Mouse (Mus musculus) forebrain, embryonic 12.5 days (tissue): ENCODE measurements around the gene Lpp. TPM values are rescaled to one million over a fixed set of nuclear protein-coding genes. Genes with fewer than 3 reads are reported as not detected.

Experiments
- ATAC-seq: fragments of 200-750 bp; cut with Nextera tagmentation; 2 replicates; pipeline ENCODE4 v1.8.0; 2017; ENCODE audit warnings: moderate TSS enrichment; ENCODE audit not compliant: low FRiP score
- H3K27ac ChIP-seq: fragments of 300-500 bp; sonication (generic); 2 replicates; pipeline ENCODE4 v1.5.1; 2016; ENCODE audit warnings: mild to moderate bottlenecking
- H3K27me3 ChIP-seq: fragments of 300-500 bp; sonication (generic); 2 replicates; pipeline ENCODE4 v1.6.1; 2016; ENCODE audit warnings: mild to moderate bottlenecking
- H3K36me3 ChIP-seq: fragments of 300-500 bp; sonication (generic); replicated peaks from 2 replicates; pipeline ENCODE4 v1.6.1; 2016; ENCODE audit warnings: mild to moderate bottlenecking
- H3K4me1 ChIP-seq: fragments of 300-500 bp; sonication (generic); 2 replicates; pipeline ENCODE4 v1.6.1; 2016
- H3K4me2 ChIP-seq: fragments of 300-500 bp; sonication (generic); 2 replicates; pipeline ENCODE4 v1.6.1; 2016; ENCODE audit warnings: mild to moderate bottlenecking, moderate library complexity
- H3K4me3 ChIP-seq: fragments of 300-500 bp; sonication (generic); replicated peaks from 2 replicates; pipeline ENCODE4 v1.5.1; 2016; ENCODE audit warnings: mild to moderate bottlenecking
- H3K9ac ChIP-seq: fragments of 300-500 bp; sonication (generic); 2 replicates; pipeline ENCODE4 v1.6.1; 2016; ENCODE audit warnings: mild to moderate bottlenecking
- H3K9me3 ChIP-seq: fragments of 300-500 bp; sonication (generic); 2 replicates; pipeline ENCODE4 v1.6.1; 2016
- WGBS: fragments of 180-500 bp; shearing (Covaris S2); methylation state at CpG from one replicate; pipeline ENCODE4 v1.1.7; 2016; 5-methylcytosine and 5-hydroxymethylcytosine counted together
- polyA plus RNA-seq: library from polyadenylated mRNA; unstranded; fragments of >200 nt; fragmentation: Nextera tagmentation; extraction: Ambion mirVana; gene quantifications from 2 replicates; pipeline ENCODE4 v1.2.1, GENCODE M21; 2016

Gene Lpp
- polyA plus RNA-seq, 1 experiment from 2014 or later: 18.1 TPM

- 88% methylated on average over 8 of the region's 8 CpGs for WGBS
- Histone ChIP-seq H3K27me3 (no peaks in the 10 kb centered on the region), H3K9me3 (peaks cover 12% of the 10 kb centered on the region; the same call in 1 of the 2 replicates), H3K4me1 (no peaks in the 10 kb centered on the region), H3K4me3 (no peak overlapping the region), H3K27ac (no peak overlapping the region), H3K4me2 (no peak overlapping the region), H3K9ac (no peak overlapping the region), H3K36me3 (no peaks in the 10 kb centered on the region; the same call in 1 of the 2 replicates)
- ATAC-seq: no peak
Observed at GRCm38 (mm10) chr16:24403733-24404380, 10.6 kb downstream of the Lpp start.

- Histone ChIP-seq H3K9ac (no peak overlapping the region), H3K4me1 (no peaks in the 10 kb centered on the region), H3K27me3 (no peaks in the 10 kb centered on the region), H3K4me2 (no peak overlapping the region), H3K27ac (no peak overlapping the region), H3K36me3 (no peaks in the 10 kb centered on the region; the same call in 1 of the 2 replicates), H3K4me3 (no peak overlapping the region), H3K9me3 (peaks cover 12% of the 10 kb centered on the region; the same call in 1 of the 2 replicates)
- ATAC-seq: no peak
- 94% methylated on average over 2 of the region's 2 CpGs for WGBS
Observed at GRCm38 (mm10) chr16:24406521-24406920, 13.2 kb downstream of the Lpp start.

- no peaks in the 10 kb centered on the region for H3K27me3 ChIP-seq
- ATAC-seq: no peak
- H3K36me3 ChIP-seq: no peaks in the 10 kb centered on the region
- no peak overlapping the region for H3K9ac ChIP-seq
- no peak overlapping the region for H3K4me2 ChIP-seq
- no peak overlapping the region for H3K4me3 ChIP-seq
- 90% methylated on average over 6 of the region's 6 CpGs for WGBS
- no peak overlapping the region for H3K27ac ChIP-seq
- peaks cover 7% of the 10 kb centered on the region; the same call in 1 of the 2 replicates for H3K9me3 ChIP-seq
- no peaks in the 10 kb centered on the region for H3K4me1 ChIP-seq
Observed at GRCm38 (mm10) chr16:24411281-24411680, 18.0 kb downstream of the Lpp start.

- H3K27ac ChIP-seq: no peak overlapping the region
- no peaks in the 10 kb centered on the region for H3K27me3 ChIP-seq
- H3K4me2 ChIP-seq: no peak overlapping the region
- H3K4me1 ChIP-seq: no peaks in the 10 kb centered on the region
- H3K36me3 ChIP-seq: no peaks in the 10 kb centered on the region
- 90% methylated on average over 5 of the region's 5 CpGs for WGBS
- no peak for ATAC-seq
- no peak overlapping the region for H3K9ac ChIP-seq
- H3K4me3 ChIP-seq: no peak overlapping the region
- no peaks in the 10 kb centered on the region for H3K9me3 ChIP-seq
Observed at GRCm38 (mm10) chr16:24412193-24412592, 18.9 kb downstream of the Lpp start.

GRCm38 (mm10) chr16:24413059-24413458 lies 19.8 kb downstream of the Lpp start:
- WGBS: 79% methylated on average over 4 of the region's 4 CpGs
- Histone ChIP-seq H3K9ac (no peak overlapping the region), H3K27me3 (no peaks in the 10 kb centered on the region), H3K9me3 (no peaks in the 10 kb centered on the region), H3K27ac (no peak overlapping the region), H3K4me1 (no peaks in the 10 kb centered on the region), H3K36me3 (no peaks in the 10 kb centered on the region), H3K4me3 (no peak overlapping the region), H3K4me2 (no peak overlapping the region)
- no peak for ATAC-seq

- H3K36me3 ChIP-seq: no peaks in the 10 kb centered on the region
- ATAC-seq: no peak
- peaks cover 15% of the 10 kb centered on the region for H3K4me1 ChIP-seq
- H3K9me3 ChIP-seq: no peaks in the 10 kb centered on the region
- H3K9ac ChIP-seq: no peak overlapping the region
- 75% methylated on average over 4 of the region's 4 CpGs for WGBS
- H3K27ac ChIP-seq: no peak overlapping the region
- no peaks in the 10 kb centered on the region for H3K27me3 ChIP-seq
- H3K4me2 ChIP-seq: no peak overlapping the region
- H3K4me3 ChIP-seq: no peak overlapping the region
Observed at GRCm38 (mm10) chr16:24418022-24418421, 24.7 kb downstream of the Lpp start.

GRCm38 (mm10) chr16:24420603-24421120 lies 27.4 kb downstream of the Lpp start:
- Histone ChIP-seq H3K4me2 (no peak overlapping the region), H3K4me1 (peaks cover 23% of the 10 kb centered on the region), H3K36me3 (no peaks in the 10 kb centered on the region), H3K27ac (no peak overlapping the region), H3K27me3 (no peaks in the 10 kb centered on the region), H3K9me3 (no peaks in the 10 kb centered on the region), H3K9ac (no peak overlapping the region), H3K4me3 (no peak overlapping the region)
- no peak for ATAC-seq
- WGBS: 82% methylated on average over 5 of the region's 5 CpGs

- WGBS: 59% methylated on average over 4 of the region's 4 CpGs
- H3K27me3 ChIP-seq: no peaks in the 10 kb centered on the region
- no peak overlapping the region for H3K27ac ChIP-seq
- no peak overlapping the region for H3K4me2 ChIP-seq
- no peaks in the 10 kb centered on the region for H3K36me3 ChIP-seq
- peak; percentile 61 for ATAC-seq
- no peaks in the 10 kb centered on the region for H3K9me3 ChIP-seq
- H3K4me3 ChIP-seq: no peak overlapping the region
- no peak overlapping the region for H3K9ac ChIP-seq
- peaks cover 23% of the 10 kb centered on the region for H3K4me1 ChIP-seq
Observed at GRCm38 (mm10) chr16:24421687-24422418, 28.5 kb downstream of the Lpp start.

- peak; percentile 33; the same call in 1 of the 2 replicates for ATAC-seq
- H3K9ac ChIP-seq: no peak overlapping the region
- no peaks in the 10 kb centered on the region for H3K9me3 ChIP-seq
- H3K4me3 ChIP-seq: no peak overlapping the region
- H3K4me2 ChIP-seq: no peak overlapping the region
- 43% methylated on average over 4 of the region's 4 CpGs for WGBS
- H3K4me1 ChIP-seq: peaks cover 23% of the 10 kb centered on the region
- no peak overlapping the region for H3K27ac ChIP-seq
- H3K36me3 ChIP-seq: no peaks in the 10 kb centered on the region
- no peaks in the 10 kb centered on the region for H3K27me3 ChIP-seq
Observed at GRCm38 (mm10) chr16:24423196-24423595, 29.9 kb downstream of the Lpp start.

GRCm38 (mm10) chr16:24423751-24424150 lies 30.4 kb downstream of the Lpp start:
- Histone ChIP-seq H3K4me2 (no peak overlapping the region), H3K4me3 (no peak overlapping the region), H3K36me3 (no peaks in the 10 kb centered on the region), H3K4me1 (peaks cover 23% of the 10 kb centered on the region), H3K9ac (no peak overlapping the region), H3K27me3 (no peaks in the 10 kb centered on the region), H3K9me3 (no peaks in the 10 kb centered on the region), H3K27ac (no peak overlapping the region)
- WGBS: 69% methylated on average over 4 of the region's 4 CpGs
- no peak for ATAC-seq

GRCm38 (mm10) chr16:24424356-24424977 lies 31.2 kb downstream of the Lpp start:
- no peak for ATAC-seq
- H3K9ac ChIP-seq: no peak overlapping the region
- H3K9me3 ChIP-seq: no peaks in the 10 kb centered on the region
- no peaks in the 10 kb centered on the region for H3K36me3 ChIP-seq
- WGBS: 82% methylated on average over 12 of the region's 12 CpGs
- no peaks in the 10 kb centered on the region for H3K27me3 ChIP-seq
- H3K27ac ChIP-seq: no peak overlapping the region
- H3K4me3 ChIP-seq: no peak overlapping the region
- no peak overlapping the region for H3K4me2 ChIP-seq
- peaks cover 23% of the 10 kb centered on the region for H3K4me1 ChIP-seq

- H3K4me1 ChIP-seq: peaks cover 23% of the 10 kb centered on the region
- no peaks in the 10 kb centered on the region for H3K9me3 ChIP-seq
- no peaks in the 10 kb centered on the region for H3K36me3 ChIP-seq
- no peak overlapping the region for H3K27ac ChIP-seq
- no peaks in the 10 kb centered on the region for H3K27me3 ChIP-seq
- H3K4me2 ChIP-seq: no peak overlapping the region
- no peak for ATAC-seq
- H3K9ac ChIP-seq: no peak overlapping the region
- 89% methylated on average over 3 of the region's 3 CpGs for WGBS
- H3K4me3 ChIP-seq: no peak overlapping the region
Observed at GRCm38 (mm10) chr16:24425816-24426215, 32.5 kb downstream of the Lpp start.
